Mouse (Mus musculus) erythroid progenitor cell, adult 5-6 weeks (primary cell): ENCODE results near the gene Gnas. TPM values are rescaled to one million over a fixed set of nuclear protein-coding genes. Genes with fewer than 3 reads are reported as not detected.
A peak's percentile ranks its signal among the peaks of the same experiment; 100 is the strongest.

Source experiments
- ATAC-seq: replicated peaks from 2 replicates; pipeline ENCODE4 v1.8.0; 2016; ENCODE audit warnings: moderate number of reproducible peaks, mild to moderate bottlenecking, moderate TSS enrichment, inconsistent platforms; ENCODE audit not compliant: poor library complexity, low FRiP score, severe bottlenecking
- total RNA-seq, 2 experiments: library from RNA; stranded (forward) in 1 of 2; stranded (reverse) in 1 of 2; fragments of 150-400 nt in 1 of 2; fragments of 186-747, 209-891 nt in 1 of 2; gene quantifications; 2 replicates each; pipeline versions ENCODE4 v1.2.3 to v1.2.4; 2015 to 2017; ENCODE audit warnings: low replicate concordance in 2 of 2

The Gnas gene
- total RNA-seq, 2 experiments from 2014 or later, result 201 to 377 TPM

GRCm38 (mm10) chr2:174316661-174317060 lies 32.5 kb downstream of the Gnas start:
- ATAC-seq, result no peak

DNA sequence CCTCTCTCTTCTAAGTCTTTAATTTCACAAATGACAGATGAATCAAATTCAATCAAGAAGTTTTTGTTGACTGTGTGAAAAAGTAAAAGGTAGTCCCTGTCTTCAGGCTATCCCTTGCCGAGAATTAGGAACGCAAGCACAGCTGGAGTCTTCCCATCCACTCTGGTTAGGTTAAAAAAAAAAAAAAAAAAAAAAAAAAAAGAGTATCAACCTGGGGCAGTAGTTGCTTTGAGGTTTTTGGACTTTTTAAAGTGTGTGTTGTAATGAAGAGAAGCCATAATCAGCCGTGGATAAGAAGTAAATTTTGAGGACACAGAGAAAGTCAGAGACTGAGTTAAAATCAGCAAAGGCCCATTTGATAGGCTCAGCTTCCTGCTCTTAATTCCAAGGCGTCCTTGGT lies 41.9 kb downstream of the Gnas start:
- ATAC-seq, result no peak

GRCm38 (mm10) chr2:174326481-174326880 lies 42.4 kb downstream of the Gnas start:
- ATAC-seq, result no peak

- ATAC-seq, result peak; percentile 72
Measured at GRCm38 (mm10) chr2:174327295-174327981, 43.3 kb downstream of the Gnas start.

DNA sequence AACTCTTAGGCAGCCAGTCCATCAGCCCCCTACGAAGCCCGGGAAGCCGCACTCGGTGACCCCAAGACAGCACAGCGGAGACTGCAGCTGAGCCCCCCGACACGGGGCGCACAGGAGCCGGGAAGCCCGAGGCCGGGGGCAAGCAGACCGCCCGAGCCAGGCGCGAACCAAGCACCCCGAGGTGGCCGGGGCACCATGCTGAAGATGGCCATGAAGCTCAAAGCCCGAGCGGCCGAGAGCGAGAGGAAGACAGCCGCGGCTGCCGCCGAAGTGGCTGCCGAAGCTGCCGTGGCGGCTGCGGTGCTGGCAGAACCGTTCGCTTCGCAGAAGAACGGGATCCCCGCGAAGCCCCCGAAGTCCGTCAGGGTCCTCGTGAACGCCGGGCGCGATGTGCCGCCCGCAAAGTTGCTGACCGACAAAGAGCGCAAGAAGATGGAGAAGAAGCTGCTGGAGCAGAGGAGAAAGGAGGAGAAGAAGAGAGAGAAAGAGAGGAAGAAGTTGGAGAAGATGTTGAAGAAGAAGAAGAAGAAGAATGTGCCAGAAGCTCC lies 44.3 kb downstream of the Gnas start:
- ATAC-seq, result no peak

GRCm38 (mm10) chr2:174328926-174329662 lies 45.0 kb downstream of the Gnas start:
- no peak for ATAC-seq

DNA sequence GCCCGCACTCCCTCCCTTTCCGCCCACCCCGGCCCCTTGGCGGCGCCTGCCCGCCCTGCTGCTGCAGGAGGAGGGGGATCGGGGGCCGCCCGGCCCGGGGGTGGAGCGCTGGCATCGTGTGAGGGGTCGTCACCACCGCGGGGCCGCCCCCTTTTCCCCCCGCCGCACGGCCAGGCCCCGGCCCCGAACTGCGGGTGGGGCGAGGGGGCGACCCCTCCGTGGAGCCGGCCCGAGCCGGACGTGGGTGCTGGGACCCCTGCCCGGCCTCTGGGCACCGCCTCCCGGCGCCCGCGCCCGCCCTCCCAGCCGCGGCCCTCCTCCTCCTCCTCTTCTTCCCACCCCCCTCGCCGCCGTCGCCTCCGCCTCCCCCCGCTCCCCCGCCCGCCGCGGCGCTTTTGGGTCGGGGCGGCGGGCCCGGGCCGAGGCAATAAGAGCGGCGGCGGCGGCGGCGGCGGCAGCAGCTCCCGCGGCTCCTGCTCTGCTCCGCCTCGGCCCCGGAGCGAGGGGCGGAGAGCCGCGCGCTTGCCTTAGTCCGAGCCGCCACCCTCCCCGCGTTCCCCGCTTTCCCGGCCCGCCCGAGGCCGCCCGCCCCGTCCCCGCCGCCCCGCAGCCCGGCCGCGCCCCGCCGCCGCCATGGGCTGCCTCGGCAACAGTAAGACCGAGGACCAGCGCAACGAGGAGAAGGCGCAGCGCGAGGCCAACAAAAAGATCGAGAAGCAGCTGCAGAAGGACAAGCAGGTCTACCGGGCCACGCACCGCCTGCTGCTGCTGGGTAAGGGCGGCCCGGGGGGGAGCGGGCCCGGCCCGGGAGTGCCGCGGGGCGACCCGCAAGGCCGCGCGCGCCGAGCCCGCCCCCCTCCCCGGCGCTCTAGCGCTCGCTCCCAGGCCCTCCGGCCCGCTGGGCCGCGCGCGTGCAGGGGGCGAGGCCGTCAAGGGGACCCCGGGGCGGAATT lies 45.8 kb downstream of the Gnas start:
- ATAC-seq, result peak; percentile 40; the same call in 1 of the 2 replicates

DNA sequence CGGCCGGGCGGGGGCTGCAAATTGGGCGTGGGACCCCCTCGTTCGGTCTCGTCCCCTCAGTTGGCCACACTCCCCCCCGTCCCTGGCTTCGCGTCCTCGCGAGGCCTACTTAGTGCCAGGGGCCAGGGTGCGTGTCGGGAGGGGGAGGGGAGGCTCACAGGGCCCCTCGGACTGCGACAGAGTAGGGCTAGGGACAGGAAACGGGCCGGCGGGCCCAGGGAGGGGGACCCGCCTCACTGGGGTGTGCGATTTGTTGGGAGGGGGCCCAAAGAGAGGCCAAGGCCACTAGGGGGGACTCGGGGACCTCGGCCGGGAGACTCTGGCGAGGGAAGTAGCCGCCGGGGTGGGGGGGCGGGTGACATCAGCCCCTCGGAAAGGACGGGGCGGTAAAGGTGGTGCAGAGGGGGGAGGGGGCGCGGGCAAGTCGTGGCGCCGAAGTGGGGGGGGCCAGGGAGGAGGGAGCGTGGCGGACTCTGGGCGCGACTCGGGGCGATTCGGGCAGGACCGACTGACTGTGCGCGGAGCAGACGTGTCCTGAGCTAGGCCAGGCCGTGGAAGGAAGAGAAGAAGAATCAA lies 46.6 kb downstream of the Gnas start:
- ATAC-seq, result peak; percentile 49; the same call in 1 of the 2 replicates

GRCm38 (mm10) chr2:174331282-174332030 lies 47.3 kb downstream of the Gnas start:
- ATAC-seq, result no peak

DNA sequence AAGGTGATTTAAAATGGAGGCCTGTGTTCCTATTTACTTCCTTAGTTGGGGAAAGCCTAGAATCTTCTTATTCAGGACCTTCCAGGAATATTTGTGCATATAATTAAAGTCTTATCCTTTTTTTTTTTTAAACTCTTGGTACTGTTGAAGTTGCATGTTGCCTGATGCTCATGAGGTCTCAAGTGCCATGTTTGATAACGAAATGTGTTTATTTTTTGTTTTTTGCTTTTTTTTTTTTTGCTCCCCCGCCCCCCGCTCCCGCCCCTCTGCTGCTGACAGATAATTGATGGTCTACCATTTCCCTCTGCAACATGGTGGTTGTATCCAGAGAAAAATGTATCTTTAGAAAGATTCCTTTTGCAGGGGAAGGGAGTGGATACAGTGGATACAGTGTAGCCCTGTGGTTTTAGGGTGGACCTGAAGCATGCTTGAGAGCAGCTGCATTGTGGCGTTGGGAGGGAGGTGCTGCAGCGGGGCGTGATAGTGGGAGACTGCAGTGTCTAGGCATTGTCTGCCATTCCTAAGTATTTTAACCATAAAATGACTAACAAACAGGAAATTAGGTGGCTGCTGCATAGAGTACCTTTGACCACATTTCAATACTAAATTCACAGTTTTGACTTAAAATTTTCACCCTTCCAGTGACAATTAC lies 49.2 kb downstream of the Gnas start:
- ATAC-seq, result no peak

DNA sequence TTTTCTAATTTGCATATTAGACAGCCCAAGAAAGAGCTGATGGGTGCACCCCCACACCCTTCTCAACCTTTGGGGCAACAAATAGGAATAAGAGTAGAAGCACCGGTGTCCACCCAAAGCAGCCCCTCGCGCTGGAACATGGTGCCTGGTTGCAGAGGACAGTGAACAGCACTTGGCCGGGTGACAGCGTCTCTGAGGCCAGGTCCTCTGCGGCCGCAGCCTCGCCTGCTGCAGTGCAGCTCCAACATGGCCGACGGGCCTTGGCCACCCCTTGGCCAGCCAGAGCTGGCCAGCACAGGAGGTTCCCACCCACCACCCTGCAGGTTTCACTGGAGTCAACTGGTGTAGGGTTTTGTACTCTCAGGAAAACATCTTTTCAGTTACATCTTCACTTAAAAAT lies 50.3 kb downstream of the Gnas start:
- ATAC-seq, result no peak

- ATAC-seq, result no peak
Measured at GRCm38 (mm10) chr2:174337275-174337674, 53.2 kb downstream of the Gnas start.

GRCm38 (mm10) chr2:174339701-174340100 lies 55.6 kb downstream of the Gnas start:
- ATAC-seq, result no peak

GRCm38 (mm10) chr2:174340229-174340892 lies 56.2 kb downstream of the Gnas start:
- ATAC-seq, result no peak

DNA sequence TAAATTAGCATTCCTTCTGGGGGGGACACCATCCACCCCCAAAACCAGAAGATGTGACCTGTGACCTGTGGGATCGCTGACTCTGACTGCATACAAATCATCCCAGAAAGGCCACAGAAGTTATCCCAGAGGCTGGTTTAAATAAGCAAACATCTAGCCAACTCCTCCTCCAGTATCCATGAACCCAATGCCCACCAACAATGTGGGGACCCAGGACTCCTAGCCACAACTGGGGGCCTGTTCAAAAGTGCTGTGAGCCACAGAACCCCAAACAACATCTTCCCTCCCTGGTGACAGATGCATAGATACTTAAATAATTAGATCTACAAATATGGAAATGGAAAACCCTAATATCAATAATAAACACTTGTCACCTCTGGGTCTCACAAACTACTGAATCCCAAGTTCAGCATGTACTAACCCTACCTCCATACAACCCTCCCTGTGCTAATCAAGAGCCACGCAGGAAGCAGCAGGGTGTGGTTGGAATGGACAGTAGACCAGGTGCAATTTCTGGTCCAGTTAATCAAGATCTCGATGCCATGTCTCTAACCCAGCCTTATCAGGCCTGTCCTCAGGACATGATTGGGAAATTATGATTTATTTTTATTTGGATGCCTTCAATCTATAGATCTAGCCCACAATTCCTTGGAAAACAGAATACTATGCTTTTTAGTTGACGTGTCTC lies 56.9 kb downstream of the Gnas start:
- no peak for ATAC-seq

GRCm38 (mm10) chr2:174342793-174343400 lies 58.8 kb downstream of the Gnas start:
- ATAC-seq, result no peak

GRCm38 (mm10) chr2:174343566-174343965 lies 59.4 kb downstream of the Gnas start:
- no peak for ATAC-seq
